Mouse (Mus musculus) activated CD4-positive, CD25-positive, alpha-beta regulatory T cell (primary cell): ENCODE results near the gene Obox8. TPM values are rescaled to one million over a fixed set of nuclear protein-coding genes. Genes with fewer than 3 reads are reported as not detected.

Source experiments
- polyA plus RNA-seq, 2 experiments: library from polyadenylated mRNA; unstranded; fragments of 100-300 nt; shearing (Covaris generic); gene quantifications; one replicate each; pipeline ENCODE4 v1.2.1; 2017

The Obox8 gene
- under 1 TPM; 0.15 to 0.68 TPM for polyA plus RNA-seq

DNA sequence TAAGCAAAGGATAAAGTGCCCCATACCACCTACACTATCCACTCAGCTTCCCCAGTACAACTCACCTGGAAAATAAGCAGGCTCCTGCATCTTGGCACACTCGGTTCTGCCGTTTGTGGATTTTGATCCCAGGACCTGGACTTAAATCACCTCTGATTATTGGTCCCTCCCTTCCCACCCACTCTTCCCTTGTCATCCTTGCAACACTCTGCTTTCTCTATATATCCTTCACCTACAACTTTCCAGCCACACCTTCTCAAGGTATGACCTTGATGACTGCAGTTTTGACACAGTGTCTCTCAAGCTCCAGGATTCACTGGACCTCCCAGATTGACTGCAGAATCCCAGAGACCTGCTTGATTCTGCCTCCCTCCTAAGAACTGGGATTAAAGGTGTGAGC, at the start of gene Obox8:
Gene Obox8 (minus strand): TSS at position 101 of the 400 bp plus-strand sequence.

Other genes with a start within 250 kb of the Obox8 start
- gene Sult2a3, start 210.5 kb downstream of the Obox8 start, polyA plus RNA-seq = not detected
- not detected for gene Sult2a6, start 78.7 kb downstream of the Obox8 start, polyA plus RNA-seq
- gene Sult2a8, start 113.2 kb upstream of the Obox8 start, polyA plus RNA-seq = under 1 TPM in 1 of 2 experiments, not detected in 1; 0.20 TPM
- gene Sult2a7, start 160.7 kb upstream of the Obox8 start, polyA plus RNA-seq = not detected
- gene Vmn1r90, start 229.9 kb upstream of the Obox8 start, polyA plus RNA-seq = not detected